Mouse (Mus musculus) embryonic facial prominence, embryonic 12.5 days (tissue): ENCODE measurements at regions not wholly inside any gene's neighbourhood (a gene's known extent, or its start where the extent isn't known, plus 50 kb on each side); places are given as distances from the start of the nearest gene placed in this dataset.

ENCODE experiments used
- ATAC-seq: fragments of 200-750 bp; cut with Nextera tagmentation; 2 replicates; pipeline ENCODE4 v1.8.0; 2017; ENCODE audit not compliant: insufficient number of reproducible peaks, insufficient read depth, low FRiP score, low TSS enrichment
- H3K27ac ChIP-seq: fragments of 300-500 bp; sonication (generic); 2 replicates; pipeline ENCODE4 v1.5.1; 2016; ENCODE audit warnings: mild to moderate bottlenecking
- H3K27me3 ChIP-seq: fragments of 300-500 bp; sonication (generic); 2 replicates; pipeline ENCODE4 v1.6.1; 2016; ENCODE audit warnings: mild to moderate bottlenecking, moderate library complexity
- H3K36me3 ChIP-seq: fragments of 300-500 bp; sonication (generic); 2 replicates; pipeline ENCODE4 v1.6.1; 2016; ENCODE audit warnings: mild to moderate bottlenecking
- H3K4me1 ChIP-seq: fragments of 300-500 bp; sonication (generic); 2 replicates; pipeline ENCODE4 v1.6.1; 2016
- H3K4me2 ChIP-seq: fragments of 300-500 bp; sonication (generic); replicated peaks from 2 replicates; pipeline ENCODE4 v1.6.1; 2016; ENCODE audit warnings: mild to moderate bottlenecking, moderate library complexity
- H3K4me3 ChIP-seq: fragments of 300-500 bp; sonication (generic); 2 replicates; pipeline ENCODE4 v1.5.1; 2016; ENCODE audit warnings: mild to moderate bottlenecking
- H3K9ac ChIP-seq: fragments of 300-500 bp; sonication (generic); 2 replicates; pipeline ENCODE4 v1.6.1; 2016; ENCODE audit warnings: mild to moderate bottlenecking, moderate library complexity
- H3K9me3 ChIP-seq: fragments of 300-500 bp; sonication (generic); 2 replicates; pipeline ENCODE4 v1.6.1; 2016; ENCODE audit warnings: mild to moderate bottlenecking, moderate library complexity
- WGBS: fragments of 180-500 bp; shearing (Covaris S2); methylation state at CpG from one replicate; pipeline ENCODE4 v1.1.7; 2016; 5-methylcytosine and 5-hydroxymethylcytosine counted together

- no peak overlapping the region for H3K27ac ChIP-seq
- H3K27me3 ChIP-seq: no peaks in the 10 kb centered on the region
- H3K4me3 ChIP-seq: no peak overlapping the region
- H3K4me2 ChIP-seq: no peak overlapping the region
- no peaks in the 10 kb centered on the region for H3K4me1 ChIP-seq
- ATAC-seq: no peak
- H3K9me3 ChIP-seq: no peaks in the 10 kb centered on the region
- WGBS: 71% methylated on average over 12 of the region's 12 CpGs
- no peaks in the 10 kb centered on the region for H3K36me3 ChIP-seq
- no peak overlapping the region for H3K9ac ChIP-seq
These were observed 86.0 kb upstream of the Ncam1 start for GRCm38 (mm10) chr9:49884516-49885343.

- H3K4me2 ChIP-seq: no peak overlapping the region
- no peak overlapping the region for H3K4me3 ChIP-seq
- H3K4me1 ChIP-seq: no peaks in the 10 kb centered on the region
- H3K27me3 ChIP-seq: no peaks in the 10 kb centered on the region
- H3K27ac ChIP-seq: no peak overlapping the region
- no peak for ATAC-seq
- no peak overlapping the region for H3K9ac ChIP-seq
- 23% methylated on average over 3 of the region's 3 CpGs for WGBS
- H3K9me3 ChIP-seq: no peaks in the 10 kb centered on the region
- no peaks in the 10 kb centered on the region for H3K36me3 ChIP-seq
These were observed 80.8 kb upstream of the Ncam1 start for GRCm38 (mm10) chr9:49879361-49880128.

- no peak overlapping the region for H3K9ac ChIP-seq
- no peak for ATAC-seq
- H3K27me3 ChIP-seq: no peaks in the 10 kb centered on the region
- no peaks in the 10 kb centered on the region for H3K9me3 ChIP-seq
- H3K4me1 ChIP-seq: no peaks in the 10 kb centered on the region
- no peak overlapping the region for H3K4me2 ChIP-seq
- no peaks in the 10 kb centered on the region for H3K36me3 ChIP-seq
- no peak overlapping the region for H3K4me3 ChIP-seq
- H3K27ac ChIP-seq: no peak overlapping the region
- 79% methylated on average over 2 of the region's 2 CpGs for WGBS
These were observed 76.2 kb upstream of the Ncam1 start for GRCm38 (mm10) chr9:49874881-49875280.

GRCm38 (mm10) chr9:49873550-49873949 lies 74.8 kb upstream of the Ncam1 start:
- H3K27me3 ChIP-seq: no peaks in the 10 kb centered on the region
- H3K27ac ChIP-seq: peak overlapping the region; percentile 69
- peak overlapping the region; percentile 11; the same call in 1 of the 2 replicates for H3K9ac ChIP-seq
- no peaks in the 10 kb centered on the region for H3K4me1 ChIP-seq
- WGBS: 5% methylated on average over 3 of the region's 3 CpGs
- peak overlapping the region; percentile 18 for H3K4me3 ChIP-seq
- H3K36me3 ChIP-seq: no peaks in the 10 kb centered on the region
- ATAC-seq: peak; percentile 90
- H3K4me2 ChIP-seq: peak overlapping the region; percentile 47
- no peaks in the 10 kb centered on the region for H3K9me3 ChIP-seq

GRCm38 (mm10) chr9:49851522-49851921 lies 52.8 kb upstream of the Ncam1 start:
- H3K4me1 ChIP-seq: peaks cover 5% of the 10 kb centered on the region; the same call in 1 of the 2 replicates
- no peak overlapping the region for H3K9ac ChIP-seq
- H3K36me3 ChIP-seq: no peaks in the 10 kb centered on the region
- H3K4me3 ChIP-seq: no peak overlapping the region
- H3K9me3 ChIP-seq: no peaks in the 10 kb centered on the region
- no peak for ATAC-seq
- no peak overlapping the region for H3K27ac ChIP-seq
- WGBS: 88% methylated on average over 3 of the region's 3 CpGs
- no peak overlapping the region for H3K4me2 ChIP-seq
- H3K27me3 ChIP-seq: no peaks in the 10 kb centered on the region

- Histone ChIP-seq H3K4me3 (no peak overlapping the region), H3K9me3 (no peaks in the 10 kb centered on the region), H3K27ac (no peak overlapping the region), H3K4me1 (peaks cover 5% of the 10 kb centered on the region; the same call in 1 of the 2 replicates), H3K27me3 (no peaks in the 10 kb centered on the region), H3K9ac (no peak overlapping the region), H3K36me3 (no peaks in the 10 kb centered on the region), H3K4me2 (no peak overlapping the region)
- 40% methylated on average over 2 of the region's 2 CpGs for WGBS
- no peak for ATAC-seq
These were observed 50.7 kb upstream of the Ncam1 start for GRCm38 (mm10) chr9:49849442-49849841.

- Histone ChIP-seq H3K4me1 (peaks cover 5% of the 10 kb centered on the region; the same call in 1 of the 2 replicates), H3K36me3 (no peaks in the 10 kb centered on the region), H3K4me2 (no peak overlapping the region), H3K27me3 (no peaks in the 10 kb centered on the region), H3K9ac (no peak overlapping the region), H3K9me3 (no peaks in the 10 kb centered on the region), H3K27ac (no peak overlapping the region), H3K4me3 (no peak overlapping the region)
- WGBS: 9% methylated on average over 6 of the region's 6 CpGs
- ATAC-seq: no peak
These were observed 50.2 kb upstream of the Ncam1 start for GRCm38 (mm10) chr9:49848943-49849342.
